21 mouse cellular contexts compared by ENCODE assay signal in the genomic region with DNA sequence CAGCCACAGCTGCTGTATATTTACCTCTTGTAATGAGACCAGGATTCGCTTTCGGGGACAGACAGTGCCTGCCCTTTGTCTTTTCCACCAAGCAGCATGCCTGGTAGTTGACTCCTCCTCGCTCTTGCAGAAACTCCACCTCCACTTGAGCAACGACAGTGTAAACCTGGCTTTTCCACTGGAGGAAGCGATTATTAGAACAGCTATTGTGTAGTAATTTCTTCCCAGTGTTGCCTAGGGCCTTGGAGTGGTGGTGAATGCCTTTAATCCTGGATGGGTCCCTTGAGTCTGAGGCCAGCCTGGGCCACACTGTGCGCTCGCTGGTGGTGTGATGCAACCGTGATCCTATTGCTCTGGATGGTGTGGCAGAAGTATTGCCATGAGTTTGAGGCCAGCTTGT. TPM values are rescaled to one million over a fixed set of nuclear protein-coding genes. Genes with fewer than 3 reads are reported as not detected.
A peak's percentile ranks its signal among the peaks of the same experiment; 100 is the strongest.
DNase-seq lines count a peak whose midpoint lies in the region; ATAC-seq lines count a peak whose summit lies in the region.
"Had no signal": no experiment of that assay in that cellular context is flagged by ENCODE, and none has a peak within 500 bp of the region (broad histone marks: within the 10 kb centered on the region; RNA-seq: fewer than 3 reads in every experiment).

No protein-coding gene starts in this region.

- peak; percentile 14 to 22 for DNase-seq in adrenal gland, postnatal 36 days
- no peak for DNase-seq in adrenal gland, adult 8-10 months
- DNase-seq in gonadal fat pad, adult 2 months (ENCODE audit: low read depth) = peak; percentile 94
- peak; percentile 46 for DNase-seq in lung, postnatal 25 days (ENCODE audit: low spot score)
- DNase-seq in layer of hippocampus, adult 9-11 months = no peak
- DNase-seq: cerebellum, adult 11 months; cerebellum, adult 8-10 months; cerebellum, postnatal 25 days; gastrocnemius, postnatal 36 days; heart, adult 18-20 months; heart, postnatal 14 days; kidney, adult 2 months had no signal

- no peak overlapping the region for H3K4me3 ChIP-seq in brown adipose tissue, adult 24 weeks (ENCODE audit: insufficient read depth, low read depth, low read length)
- H3K4me3 ChIP-seq: embryonic facial prominence, embryonic 12.5 days; heart, embryonic 10.5 days; heart, embryonic 15.5 days; hindbrain, embryonic 10.5 days had no signal

- H3K4me1 ChIP-seq in brown adipose tissue, adult 24 weeks (ENCODE audit: control insufficient read depth, insufficient read depth, insufficient read length, low read length) = peaks cover 10% of the 10 kb centered on the region; the same call in 1 of the 2 replicates
- H3K4me1 ChIP-seq: embryonic facial prominence, embryonic 12.5 days; heart, embryonic 10.5 days; hindbrain, embryonic 10.5 days had no signal

- ATAC-seq in erythroid progenitor cell, adult 5-6 weeks (replicated peaks; ENCODE audit: low FRiP score, poor library complexity, severe bottlenecking) = no peak
- ATAC-seq: forebrain, embryonic 14.5 days; intestine, embryonic 16.5 days had no signal

- 0 out of 2 replicates have a peak overlapping the region, but pooled peaks have one; percentile 13 for H3K27ac ChIP-seq in brown adipose tissue, adult 24 weeks (replicated peaks; ENCODE audit: low read depth, low read length)
- H3K27ac ChIP-seq: embryonic facial prominence, embryonic 12.5 days; heart, embryonic 10.5 days; heart, embryonic 15.5 days; hindbrain, embryonic 10.5 days; hindbrain, embryonic 14.5 days had no signal

RNA-seq across cellular contexts. Expression of gene Anks1, which starts 26.0 kb away (rescaled TPM):
- 10 to 100 TPM; 22.3 to 27.7 TPM for total RNA-seq in adrenal gland, postnatal 36 days (2021)
- total RNA-seq in adrenal gland, adult 8-10 months (2022) = 10 to 100 TPM; 25.5 to 40.1 (median 32.6) TPM
- 14.0 and 18.0 TPM in 2 replicates for polyA plus RNA-seq in brown adipose tissue, adult 24 weeks (2012; ENCODE audit: insufficient read depth, insufficient read length, missing spikeins)
- 33.1 and 42.5 TPM in 2 replicates for polyA plus RNA-seq in gonadal fat pad, adult 2 months (2012; rRNA removed)
- total RNA-seq in erythroid progenitor cell, adult 5-6 weeks (2015; ENCODE audit: low replicate concordance) = 6.1 and 6.7 TPM in 2 replicates
- total RNA-seq in erythroid progenitor cell, adult 5-6 weeks (2017; ENCODE audit: low replicate concordance) = 3.8 and 4.6 TPM in 2 replicates

RNA-seq across cellular contexts. Expression of gene Taf11, which starts 26.5 kb away (rescaled TPM):
- 10 to 100 TPM; 29.5 to 31.4 TPM for total RNA-seq in adrenal gland, postnatal 36 days (2021)
- total RNA-seq in adrenal gland, adult 8-10 months (2022) = 10 to 100 TPM; 34.3 to 42.2 (median 35.7) TPM
- polyA plus RNA-seq in brown adipose tissue, adult 24 weeks (2012; ENCODE audit: insufficient read depth, insufficient read length, missing spikeins) = 22.7 and 28.8 TPM in 2 replicates
- 12.5 and 14.0 TPM in 2 replicates for polyA plus RNA-seq in gonadal fat pad, adult 2 months (2012; rRNA removed)
- total RNA-seq in erythroid progenitor cell, adult 5-6 weeks (2015; ENCODE audit: low replicate concordance) = 14.3 and 19.8 TPM in 2 replicates
- 15.1 and 15.3 TPM in 2 replicates for total RNA-seq in erythroid progenitor cell, adult 5-6 weeks (2017; ENCODE audit: low replicate concordance)

RNA-seq across cellular contexts. Expression of gene Uhrf1bp1, which starts 26.9 kb away (rescaled TPM):
- 10 to 100 TPM; 26.8 to 33.4 TPM for total RNA-seq in adrenal gland, postnatal 36 days (2021)
- total RNA-seq in adrenal gland, adult 8-10 months (2022) = 10 to 100 TPM; 35.3 to 36.2 (median 35.8) TPM
- 6.1 and 11.2 TPM in 2 replicates for polyA plus RNA-seq in brown adipose tissue, adult 24 weeks (2012; ENCODE audit: insufficient read depth, insufficient read length, missing spikeins)
- polyA plus RNA-seq in gonadal fat pad, adult 2 months (2012; rRNA removed) = 12.4 and 14.8 TPM in 2 replicates
- 2.9 and 11.2 TPM in 2 replicates for total RNA-seq in erythroid progenitor cell, adult 5-6 weeks (2015; ENCODE audit: low replicate concordance)
- 4.2 and 6.0 TPM in 2 replicates for total RNA-seq in erythroid progenitor cell, adult 5-6 weeks (2017; ENCODE audit: low replicate concordance)

RNA-seq across cellular contexts. Expression of gene Snrpc, which starts 45.2 kb away (rescaled TPM):
- 10 to 100 TPM; 84.2 to 85.8 TPM for total RNA-seq in adrenal gland, postnatal 36 days (2021)
- total RNA-seq in adrenal gland, adult 8-10 months (2022) = 10 to 100 TPM; 58.4 to 66.3 (median 59.3) TPM
- 50.9 and 79.9 TPM in 2 replicates for polyA plus RNA-seq in brown adipose tissue, adult 24 weeks (2012; ENCODE audit: insufficient read depth, insufficient read length, missing spikeins)
- 51.9 and 72.5 TPM in 2 replicates for polyA plus RNA-seq in gonadal fat pad, adult 2 months (2012; rRNA removed)
- total RNA-seq in erythroid progenitor cell, adult 5-6 weeks (2015; ENCODE audit: low replicate concordance) = 69.2 and 80.1 TPM in 2 replicates
- 29.2 and 44.5 TPM in 2 replicates for total RNA-seq in erythroid progenitor cell, adult 5-6 weeks (2017; ENCODE audit: low replicate concordance)

Comparison
In these comparisons a context has a peak if more than half of its experiments do, and no peak if none do; other contexts are left out.
1. DNase-seq: peak in adrenal gland, postnatal 36 days (2 of 2), gonadal fat pad, adult 2 months (single experiment) and lung, postnatal 25 days (single experiment); none in adrenal gland, adult 8-10 months (single experiment) and layer of hippocampus, adult 9-11 months (single experiment).